Mouse (Mus musculus) CH12.LX (cell line): ENCODE measurements around the gene Raph1. TPM values are rescaled to one million over a fixed set of nuclear protein-coding genes. Genes with fewer than 3 reads are reported as not detected.
A peak's percentile ranks its signal among the peaks of the same experiment; 100 is the strongest.

ENCODE experiments used
- DNase-seq: peaks from one replicate; pipeline ENCODE4 v3.0.0-alpha.2; 2013; ENCODE audit errors: extremely low read depth
- H3K27ac ChIP-seq: 2 replicates; pipeline ENCODE4 v1.5.1; 2012; ENCODE audit warnings: low read depth, mild to moderate bottlenecking, control low read depth, moderate library complexity; ENCODE audit not compliant: insufficient read depth
- H3K27me3 ChIP-seq: replicated peaks from 2 replicates; pipeline ENCODE3; 2012; ENCODE audit warnings: inconsistent platforms
- H3K36me3 ChIP-seq, 2 experiments: replicated peaks in 1 of 2; 2 replicates each; pipeline versions ENCODE3 to v1.6.1; 2012; ENCODE audit warnings: inconsistent platforms in 1 of 2, low read length in 1 of 2, mild to moderate bottlenecking in 1 of 2, mixed read lengths in 1 of 2, moderate library complexity in 1 of 2; ENCODE audit not compliant: control insufficient read depth in 1 of 2, insufficient read depth in 1 of 2
- H3K4me1 ChIP-seq, 2 experiments: 2 replicates each; pipeline ENCODE4 v1.6.1; 2012; ENCODE audit warnings: inconsistent platforms in 1 of 2, moderate library complexity in 1 of 2; ENCODE audit not compliant: insufficient read depth in 2 of 2, control insufficient read depth in 1 of 2
- H3K4me2 ChIP-seq: 2 replicates; pipeline ENCODE4 v1.6.1; 2012; ENCODE audit warnings: low read depth, mild to moderate bottlenecking, control low read depth; ENCODE audit not compliant: poor library complexity, insufficient read depth, severe bottlenecking
- H3K4me3 ChIP-seq, 3 experiments: fragments of 150-350 bp in 1 of 3; sonication (generic) in 1 of 3; replicated peaks in 1 of 3; 2 replicates each; pipeline versions ENCODE3 to v1.5.1; 2011 to 2012; ENCODE audit warnings: low read depth in 2 of 3, low read length in 2 of 3, mild to moderate bottlenecking in 2 of 3, moderate library complexity in 2 of 3, control low read depth in 1 of 3, improper control_type of control experiment in 1 of 3, inconsistent platforms in 1 of 3, mixed read lengths in 1 of 3; ENCODE audit not compliant: poor library complexity in 1 of 3
- H3K79me2 ChIP-seq: replicated peaks from 2 replicates; pipeline ENCODE4 v1.6.1; 2012; ENCODE audit warnings: mild to moderate bottlenecking, moderate library complexity; ENCODE audit not compliant: control insufficient read depth, poor library complexity, insufficient read depth, severe bottlenecking; ENCODE audit errors: extremely low read depth
- H3K9ac ChIP-seq: 2 replicates; pipeline ENCODE4 v1.6.1; 2012; ENCODE audit warnings: low read depth, mild to moderate bottlenecking, control low read depth, moderate library complexity; ENCODE audit not compliant: insufficient read depth
- H3K9me3 ChIP-seq: replicated peaks from 2 replicates; pipeline ENCODE3; 2012; ENCODE audit warnings: low read length, inconsistent platforms, mixed read lengths
- BHLHE40 ChIP-seq: IDR thresholded peaks from 2 replicates; pipeline ENCODE4 v1.6.1; 2011; ENCODE audit warnings: mild to moderate bottlenecking, low read depth, low read length, improper control_type of control experiment
- CHD1 ChIP-seq: IDR thresholded peaks from 2 replicates; pipeline ENCODE4 v1.6.1; 2012; ENCODE audit warnings: low read depth, low read length, improper control_type of control experiment, inconsistent platforms
- CHD2 ChIP-seq: IDR thresholded peaks from 2 replicates; pipeline ENCODE4 v1.6.1; 2011; ENCODE audit warnings: low read length, improper control_type of control experiment
- CTCF ChIP-seq, 2 experiments: IDR thresholded peaks in 1 of 2; conservative IDR thresholded peaks in 1 of 2; 2 replicates each; pipeline ENCODE4 v1.5.1; 2011 to 2012; ENCODE audit warnings: low read depth in 2 of 2, low read length in 2 of 2, improper control_type of control experiment in 1 of 2, inconsistent platforms in 1 of 2, mild to moderate bottlenecking in 1 of 2, moderate library complexity in 1 of 2
- E2F4 ChIP-seq: IDR thresholded peaks from 2 replicates; pipeline ENCODE4 v1.6.1; 2011; ENCODE audit warnings: low read depth, low read length, improper control_type of control experiment; ENCODE audit not compliant: insufficient replicate concordance
- ELF1 ChIP-seq: IDR thresholded peaks from 2 replicates; pipeline ENCODE4 v1.6.1; 2014; ENCODE audit warnings: low read depth, mild to moderate bottlenecking, inconsistent platforms, low read length, improper control_type of control experiment
- EP300 ChIP-seq: IDR thresholded peaks from 2 replicates; pipeline ENCODE4 v1.6.1; 2011; ENCODE audit warnings: low read length, improper control_type of control experiment
- ETS1 ChIP-seq: conservative IDR thresholded peaks from 2 replicates; pipeline ENCODE4 v1.6.1; 2012; ENCODE audit warnings: low read depth, mild to moderate bottlenecking, inconsistent platforms, low read length, improper control_type of control experiment, moderate library complexity
- GABPA ChIP-seq: IDR thresholded peaks from 2 replicates; pipeline ENCODE4 v1.6.1; 2012; ENCODE audit warnings: low read depth, low read length, improper control_type of control experiment, inconsistent platforms; ENCODE audit not compliant: insufficient replicate concordance
- HCFC1 ChIP-seq: IDR thresholded peaks from 2 replicates; pipeline ENCODE4 v1.6.1; 2012; ENCODE audit warnings: low read depth, mild to moderate bottlenecking, inconsistent platforms, low read length, improper control_type of control experiment
- IRF4 ChIP-seq: IDR thresholded peaks from 2 replicates; pipeline ENCODE4 v1.6.1; 2014; ENCODE audit warnings: low read depth, mild to moderate bottlenecking, inconsistent platforms, low read length, improper control_type of control experiment
- JUN ChIP-seq: IDR thresholded peaks from 2 replicates; pipeline ENCODE4 v1.6.1; 2011; ENCODE audit warnings: low read depth, mild to moderate bottlenecking, low read length, improper control_type of control experiment, moderate library complexity; ENCODE audit not compliant: insufficient read depth
- JUND ChIP-seq: conservative IDR thresholded peaks from 2 replicates; pipeline ENCODE4 v1.6.1; 2011; ENCODE audit warnings: low read depth, low read length, improper control_type of control experiment
- KAT2A ChIP-seq: IDR thresholded peaks from 2 replicates; pipeline ENCODE4 v1.6.1; 2012; ENCODE audit warnings: low read length, improper control_type of control experiment, inconsistent platforms; ENCODE audit not compliant: insufficient replicate concordance
- MAFK ChIP-seq: IDR thresholded peaks from 2 replicates; pipeline ENCODE4 v1.6.1; 2011; ENCODE audit warnings: low read length, improper control_type of control experiment; ENCODE audit not compliant: insufficient replicate concordance
- MAX ChIP-seq: IDR thresholded peaks from 2 replicates; pipeline ENCODE4 v1.6.1; 2011; ENCODE audit warnings: low read length, improper control_type of control experiment
- MAZ ChIP-seq: IDR thresholded peaks from 2 replicates; pipeline ENCODE4 v1.6.1; 2012; ENCODE audit warnings: low read depth, mild to moderate bottlenecking, inconsistent platforms, low read length, improper control_type of control experiment, moderate library complexity
- MEF2A ChIP-seq: IDR thresholded peaks from 2 replicates; pipeline ENCODE4 v1.6.1; 2014; ENCODE audit warnings: low read depth, mild to moderate bottlenecking, inconsistent platforms, low read length, improper control_type of control experiment, borderline replicate concordance
- MXI1 ChIP-seq: IDR thresholded peaks from 2 replicates; pipeline ENCODE4 v1.6.1; 2011; ENCODE audit warnings: mild to moderate bottlenecking, low read depth, low read length, improper control_type of control experiment
- MYC ChIP-seq: IDR thresholded peaks from 2 replicates; pipeline ENCODE4 v1.6.1; 2011; ENCODE audit warnings: low read depth, mild to moderate bottlenecking, improper control_type of control experiment, low read length
- NELFE ChIP-seq: IDR thresholded peaks from 2 replicates; pipeline ENCODE4 v1.6.1; 2011; ENCODE audit warnings: low read depth, low read length, improper control_type of control experiment
- NRF1 ChIP-seq: IDR thresholded peaks from 2 replicates; pipeline ENCODE4 v1.6.1; 2014; ENCODE audit warnings: low read depth, mild to moderate bottlenecking, inconsistent platforms, low read length, improper control_type of control experiment, moderate library complexity
- PAX5 ChIP-seq: IDR thresholded peaks from 2 replicates; pipeline ENCODE4 v1.6.1; 2012; ENCODE audit warnings: low read length, inconsistent platforms, mixed read lengths
- POLR2A ChIP-seq: IDR thresholded peaks from 2 replicates; pipeline ENCODE4 v1.6.1; 2011; ENCODE audit warnings: low read depth, mild to moderate bottlenecking, improper control_type of control experiment, low read length
- POLR2AphosphoS2 ChIP-seq: IDR thresholded peaks from 2 replicates; pipeline ENCODE4 v1.6.1; 2011; ENCODE audit warnings: low read depth, low read length, improper control_type of control experiment
- RAD21 ChIP-seq: IDR thresholded peaks from 2 replicates; pipeline ENCODE4 v1.6.1; 2011; ENCODE audit warnings: low read depth, mild to moderate bottlenecking, low read length, improper control_type of control experiment, moderate library complexity
- RCOR1 ChIP-seq: conservative IDR thresholded peaks from 2 replicates; pipeline ENCODE4 v1.6.1; 2012; ENCODE audit warnings: low read depth, mild to moderate bottlenecking, inconsistent platforms, low read length, improper control_type of control experiment
- SIN3A ChIP-seq: IDR thresholded peaks from 2 replicates; pipeline ENCODE4 v1.6.1; 2012; ENCODE audit warnings: low read length, improper control_type of control experiment, inconsistent platforms
- SMC3 ChIP-seq: IDR thresholded peaks from 2 replicates; pipeline ENCODE4 v1.6.1; 2011; ENCODE audit warnings: low read depth, low read length, improper control_type of control experiment
- TBP ChIP-seq: conservative IDR thresholded peaks from 2 replicates; pipeline ENCODE4 v1.6.1; 2011; ENCODE audit warnings: low read depth, low read length, improper control_type of control experiment
- TCF12 ChIP-seq: IDR thresholded peaks from 2 replicates; pipeline ENCODE4 v1.6.1; 2014; ENCODE audit warnings: low read depth, mild to moderate bottlenecking, inconsistent platforms, low read length, improper control_type of control experiment
- UBTF ChIP-seq: IDR thresholded peaks from 2 replicates; pipeline ENCODE4 v1.6.1; 2012; ENCODE audit warnings: low read depth, mild to moderate bottlenecking, inconsistent platforms, low read length, improper control_type of control experiment, moderate library complexity
- USF1 ChIP-seq: IDR thresholded peaks from 2 replicates; pipeline ENCODE4 v1.6.1; 2014; ENCODE audit warnings: low read depth, mild to moderate bottlenecking, inconsistent platforms, low read length, improper control_type of control experiment
- USF2 ChIP-seq: conservative IDR thresholded peaks from 2 replicates; pipeline ENCODE4 v1.6.1; 2011; ENCODE audit warnings: low read depth, low read length, improper control_type of control experiment
- ZC3H11A ChIP-seq: IDR thresholded peaks from 2 replicates; pipeline ENCODE4 v1.6.1; 2012; ENCODE audit warnings: low read depth, mild to moderate bottlenecking, inconsistent platforms, low read length, improper control_type of control experiment
- ZKSCAN1 ChIP-seq: IDR thresholded peaks from 2 replicates; pipeline ENCODE4 v1.6.1; 2012; ENCODE audit warnings: low read depth, inconsistent platforms, low read length, improper control_type of control experiment, borderline replicate concordance
- ZMIZ1 ChIP-seq: IDR thresholded peaks from 2 replicates; pipeline ENCODE4 v1.6.1; 2012; ENCODE audit warnings: low read depth, mild to moderate bottlenecking, inconsistent platforms, low read length, improper control_type of control experiment
- ZNF384 ChIP-seq: IDR thresholded peaks from 2 replicates; pipeline ENCODE4 v1.6.1; 2012; ENCODE audit warnings: low read depth, low read length, improper control_type of control experiment, inconsistent platforms
- dilution Hi-C: fragments of 300-500 bp; cut with MboI; formaldehyde crosslinking; loops from 2 replicates; pipeline ENCODE4 v1.14.3; 2020; ENCODE audit warnings: low sequenced_read_pairs; ENCODE audit not compliant: extremely low pct_unique_long_range_greater_than_20kb, extremely low pct_ligation_motif_present
- in situ Hi-C: fragments of 300-500 bp; cut with MboI; formaldehyde crosslinking; loops from 3 replicates; pipeline ENCODE4 v1.14.3; 2019; ENCODE audit warnings: low sequenced_read_pairs, low pct_ligation_motif_present, low pct_unique_long_range_greater_than_20kb, mixed read lengths
- polyA plus RNA-seq: library from polyadenylated mRNA; unstranded; fragments of >175 nt; gene quantifications from 2 replicates; pipeline ENCODE4 v1.2.1, GENCODE M21; 2012; ENCODE audit warnings: low read depth; ENCODE audit not compliant: insufficient read length
- total RNA-seq, 2 experiments: library from RNA; depleted of rRNA; stranded (reverse); fragments of 300-350 nt in 1 of 2; fragments of >200 nt in 1 of 2; gene quantifications; 2 replicates each; pipeline ENCODE4 v1.2.3; 2012 to 2014

Raph1 gene
- 5.7 and 6.2 TPM in 2 replicates for total RNA-seq (2012; rRNA removed)
- 3.7 TPM in 2 replicates for total RNA-seq (2014; rRNA removed)
- polyA plus RNA-seq: 7.6 and 8.2 TPM in 2 replicates

DNA sequence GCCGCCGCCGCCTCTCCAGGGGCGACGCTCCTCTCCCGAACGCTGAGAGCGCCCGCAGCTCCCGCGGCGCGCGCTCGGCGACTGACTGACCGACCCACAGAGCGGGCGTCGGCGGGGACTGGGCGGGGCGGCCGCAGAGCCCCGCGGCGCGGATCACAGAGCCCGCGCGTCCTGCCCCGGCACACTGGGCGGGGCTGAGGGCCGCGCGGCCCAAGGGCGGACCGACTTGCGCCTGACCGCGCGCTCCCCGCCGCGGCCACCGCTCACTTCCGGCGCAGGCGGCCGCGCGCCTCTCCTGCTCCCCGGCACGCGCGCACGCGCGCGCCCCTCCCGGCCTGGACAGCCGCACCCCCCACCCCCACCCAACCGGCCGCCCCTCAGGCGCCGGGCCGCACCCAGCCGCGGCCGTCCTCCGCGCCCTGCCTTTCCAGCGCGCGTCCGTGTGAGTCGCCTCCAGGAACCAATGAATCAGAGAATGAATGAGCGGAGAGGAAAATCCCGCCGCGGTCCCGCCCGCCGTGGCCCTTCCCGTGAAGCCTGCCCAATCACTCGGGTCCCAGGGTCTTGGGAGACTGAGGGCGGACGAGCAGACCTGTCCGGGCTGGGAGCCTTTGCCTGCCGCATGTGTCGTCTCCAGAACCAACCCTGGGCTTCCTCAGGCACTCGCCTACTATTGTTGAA, at the start of gene Raph1:
TSS of gene Raph1 (minus strand) at position 474 of the 681 bp plus-strand sequence.
- peak within 1 kb of the TSS; percentile 0; the same call in 1 of the 2 replicates for H3K27ac ChIP-seq
- peaks cover 2 to 10% of the 10 kb centered on the region in 2 experiments; a peak in 3 of 4 replicates for H3K4me1 ChIP-seq
- peaks cover 10% of the 10 kb centered on the region for H3K79me2 ChIP-seq
- in situ Hi-C loops (loop anchor here (25.0 kb wide), 1 partner anchor 246 kb away; no protein-coding TSS in a partner anchor), dilution Hi-C loops (no loop called here)
- peak; percentile 44 for DNase-seq
- no peaks in the 10 kb centered on the region for H3K9me3 ChIP-seq
- H3K4me3 ChIP-seq: peak within 1 kb of the TSS; percentile 75 to 90 (median 87)
- peak within 1 kb of the TSS; percentile 92 for H3K9ac ChIP-seq
- peaks cover 2 to 3% of the 10 kb centered on the region in 2 experiments for H3K36me3 ChIP-seq
- TF ChIP-seq JUN (no peak), RAD21 (no peak), BHLHE40 (peak; percentile 41; the same call in 1 of the 2 replicates), ZNF384 (no peak), USF2 (no peak), ETS1 (no peak), MXI1 (no peak), USF1 (no peak), POLR2A (peak; percentile 46; the same call in 1 of the 2 replicates), HCFC1 (peak; percentile 12; the same call in 1 of the 2 replicates), CHD2 (no peak), MAX (no peak), MAZ (peak; percentile 52; the same call in 1 of the 2 replicates), SIN3A (peak; percentile 55), CTCF (conservative IDR thresholded peaks at IDR 0.05 in 1 of 2, IDR thresholded peaks at IDR 0.05 in 1 of 2; ENCODE audit: low read depth in 2 of 2, low read length in 2 of 2) (no peak), MAFK (no peak), ZMIZ1 (0 out of 2 replicates have a peak, but pooled peaks have one; percentile 18), KAT2A (no peak), GABPA (no peak), POLR2AphosphoS2 (no peak), NRF1 (peak; percentile 76), UBTF (no peak), NELFE (peak; percentile 34; the same call in 1 of the 2 replicates), JUND (no peak), ZC3H11A (no peak), ZKSCAN1 (no peak), TCF12 (0 out of 2 replicates have a peak, but pooled peaks have one; percentile 31), CHD1 (no peak), IRF4 (0 out of 2 replicates have a peak, but pooled peaks have one; percentile 1), RCOR1 (no peak), ELF1 (peak; percentile 55), SMC3 (no peak), EP300 (no peak), E2F4 (no peak), TBP (no peak), MEF2A (no peak; the same call in 1 of the 2 replicates), PAX5 (no peak), MYC (no peak)
- H3K4me2 ChIP-seq: peak within 1 kb of the TSS; percentile 96
- H3K27me3 ChIP-seq: peaks cover 5% of the 10 kb centered on the region
